ENCODE assay signal across 21 mouse cellular contexts in the genomic region with DNA sequence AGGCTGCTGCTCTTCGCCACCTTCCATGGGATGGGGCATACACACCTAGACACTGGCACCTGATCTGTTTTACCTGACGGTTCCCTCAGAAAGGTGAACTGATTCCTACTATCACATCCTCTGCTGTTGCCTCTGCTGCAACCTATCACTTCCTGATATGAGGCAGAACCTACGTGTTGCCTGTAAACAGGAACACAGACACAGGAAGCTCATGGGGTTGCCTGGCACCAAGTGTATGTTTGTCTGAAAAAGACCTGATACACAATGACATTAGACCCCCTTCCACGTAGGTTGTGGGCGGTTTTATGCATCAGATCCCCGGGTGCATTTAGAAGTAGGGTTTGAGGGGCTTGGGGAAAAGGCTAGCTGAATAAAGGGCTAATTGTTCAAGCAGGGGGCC.
DNase-seq lines count a peak whose midpoint lies in the region; ATAC-seq lines count a peak whose summit lies in the region.
"Had no signal": no experiment of that assay in that cellular context is flagged by ENCODE, and none has a peak within 500 bp of the region (broad histone marks: within the 10 kb centered on the region; RNA-seq: fewer than 3 reads in every experiment).

No protein-coding gene starts in this region.

- WGBS in midbrain, embryonic 10.5 days, result 82% methylated on average over 6 of the region's 6 CpGs

- H3K4me3 ChIP-seq in midbrain, embryonic 10.5 days, result no peak overlapping the region
- H3K4me3 ChIP-seq: gastrocnemius, adult 2 months; heart, embryonic 10.5 days; midbrain, embryonic 12.5 days had no signal

- H3K27me3 ChIP-seq in midbrain, embryonic 10.5 days (ENCODE audit: low read depth, poor library complexity, severe bottlenecking), result peaks cover 56% of the 10 kb centered on the region

- no peak overlapping the region for H3K27ac ChIP-seq in midbrain, embryonic 10.5 days (replicated peaks)
- H3K27ac ChIP-seq: gastrocnemius, adult 2 months; heart, embryonic 10.5 days; liver, embryonic 14.5 days; midbrain, embryonic 12.5 days had no signal

- peaks cover 11% of the 10 kb centered on the region for H3K4me1 ChIP-seq in midbrain, embryonic 10.5 days
- H3K4me1 ChIP-seq: heart, embryonic 10.5 days; midbrain, embryonic 12.5 days had no signal

- DNase-seq in thymus, postnatal 4 days, result peak; percentile 18
- DNase-seq in thymus, postnatal 14 days, result no peak
- no peak for DNase-seq in left cerebral cortex, adult 9 months (ENCODE audit: low spot score in 2 of 2)
- DNase-seq in ovary, postnatal 36 days (ENCODE audit: low spot score), result no peak
- DNase-seq in midbrain, embryonic 10.5 days (ENCODE audit: low spot score), result no peak
- DNase-seq: adrenal gland, adult 2 months; cerebellum, adult 2 months; cerebellum, postnatal 36 days; gastrocnemius, adult 2 months; heart, postnatal 4 days; kidney, postnatal 36 days; layer of hippocampus, postnatal 36 days; retina, postnatal 1 day had no signal

- no peaks in the 10 kb centered on the region for H3K9me3 ChIP-seq in midbrain, embryonic 10.5 days (replicated peaks)
- H3K9me3 ChIP-seq: heart, embryonic 10.5 days; midbrain, embryonic 12.5 days had no signal

- no peaks in the 10 kb centered on the region for H3K36me3 ChIP-seq in midbrain, embryonic 10.5 days
- H3K36me3 ChIP-seq: heart, embryonic 10.5 days; midbrain, embryonic 12.5 days had no signal

- peak; percentile 97 for ATAC-seq in activated CD4-positive, CD25-positive, alpha-beta regulatory T cell, adult 4 months
- ATAC-seq in inflammation-experienced regulatory T-cells, adult 6 months, result peak; percentile 100
- ATAC-seq: forebrain, embryonic 14.5 days; hindbrain, embryonic 16.5 days; intestine, postnatal 0 days had no signal
